Mouse (Mus musculus) small intestine, adult 2 months (tissue): ENCODE results near the gene Olfr618. TPM values are rescaled to one million over a fixed set of nuclear protein-coding genes. Genes with fewer than 3 reads are reported as not detected.

Experiments used
- H3K27ac ChIP-seq: fragments of 200-500 bp; 2 replicates; pipeline ENCODE4 v1.5.1; 2012; ENCODE audit warnings: low read depth, low read length, control low read depth, inconsistent platforms; ENCODE audit not compliant: insufficient read depth
- H3K27me3 ChIP-seq: fragments of 200-500 bp; 2 replicates; pipeline ENCODE4 v1.6.1; 2012; ENCODE audit warnings: mild to moderate bottlenecking, moderate library complexity, low read length, inconsistent platforms; ENCODE audit not compliant: control insufficient read depth, insufficient read depth
- H3K36me3 ChIP-seq: fragments of 200-500 bp; 2 replicates; pipeline ENCODE4 v1.6.1; 2012; ENCODE audit warnings: mild to moderate bottlenecking, low read length, control low read depth, inconsistent platforms; ENCODE audit not compliant: control insufficient read depth, insufficient read depth
- H3K4me1 ChIP-seq: fragments of 200-500 bp; 2 replicates; pipeline ENCODE4 v1.6.1; 2012; ENCODE audit warnings: low read length, inconsistent platforms, mixed read lengths; ENCODE audit not compliant: control insufficient read depth, insufficient read depth, insufficient read length
- H3K4me3 ChIP-seq: fragments of 200-500 bp; 2 replicates; pipeline ENCODE4 v1.5.1; 2012; ENCODE audit warnings: low read depth, mild to moderate bottlenecking, control low read depth, inconsistent platforms, low read length, moderate library complexity
- CTCF ChIP-seq: fragments of 200-500 bp; IDR thresholded peaks from 2 replicates; pipeline ENCODE4 v1.5.1; 2012; ENCODE audit warnings: low read depth, mild to moderate bottlenecking, control low read depth, inconsistent platforms, low read length, moderate library complexity, mixed read lengths; ENCODE audit not compliant: insufficient replicate concordance, insufficient read length; ENCODE audit errors: extremely low read depth
- POLR2A ChIP-seq: fragments of 200-500 bp; IDR thresholded peaks from 2 replicates; pipeline ENCODE4 v1.6.1; 2012; ENCODE audit warnings: low read depth, mild to moderate bottlenecking, control low read depth, inconsistent platforms, low read length, moderate library complexity
- WGBS: fragments of 180-500 bp; shearing (Covaris S2); methylation state at CpG from one replicate; pipeline ENCODE4 v1.1.7; 2018; 5-methylcytosine and 5-hydroxymethylcytosine counted together
- polyA plus RNA-seq: library from polyadenylated mRNA; depleted of rRNA; stranded (reverse); fragments of >200 nt; gene quantifications from 2 replicates; pipeline ENCODE4 v1.2.3, GENCODE M21; 2012; rRNA removed

The Olfr618 gene
- polyA plus RNA-seq, 1 experiment, result not detected

GRCm38 (mm10) chr7:103607425-103607824 is 17.5 kb downstream of the Olfr618 start:
- no peak overlapping the region for H3K27ac ChIP-seq
- 77% methylated on average over 2 of the region's 2 CpGs for WGBS
- no peaks in the 10 kb centered on the region for H3K27me3 ChIP-seq
- no peaks in the 10 kb centered on the region for H3K36me3 ChIP-seq
- TF ChIP-seq POLR2A (no peak), CTCF (no peak)
- H3K4me1 ChIP-seq, result no peaks in the 10 kb centered on the region
- no peak overlapping the region for H3K4me3 ChIP-seq

GRCm38 (mm10) chr7:103612434-103612833 is 22.5 kb downstream of the Olfr618 start, which contains the start of gene Olfr620:
Gene Olfr620, minus strand, starts transcription at chr7:103612534.
- Histone ChIP-seq H3K4me3 (no peak within 1 kb of the TSS), H3K27me3 (no peaks in the 10 kb centered on the region), H3K36me3 (no peaks in the 10 kb centered on the region), H3K27ac (no peak within 1 kb of the TSS), H3K4me1 (no peaks in the 10 kb centered on the region)
- TF ChIP-seq POLR2A, result no peak
- no peak for TF ChIP-seq CTCF
- 75% methylated on average over 2 of the region's 2 CpGs for WGBS

GRCm38 (mm10) chr7:103636795-103637194 is 46.9 kb downstream of the Olfr618 start:
- H3K4me1 ChIP-seq, result no peaks in the 10 kb centered on the region
- no peak overlapping the region for H3K27ac ChIP-seq
- no peak for TF ChIP-seq CTCF
- TF ChIP-seq POLR2A, result no peak
- H3K27me3 ChIP-seq, result no peaks in the 10 kb centered on the region
- no peak overlapping the region for H3K4me3 ChIP-seq
- no peaks in the 10 kb centered on the region for H3K36me3 ChIP-seq

- Histone ChIP-seq H3K4me3 (no peak within 1 kb of the TSS), H3K27me3 (no peaks in the 10 kb centered on the region), H3K4me1 (no peaks in the 10 kb centered on the region), H3K27ac (no peak within 1 kb of the TSS), H3K36me3 (no peaks in the 10 kb centered on the region)
- 74% methylated on average over 1 of the region's 1 CpGs for WGBS
- TF ChIP-seq CTCF (no peak), POLR2A (no peak)
These were observed 52.7 kb downstream of the Olfr618 start, which contains the start of gene Olfr622 for GRCm38 (mm10) chr7:103642602-103643001. Gene Olfr622, minus strand, starts transcription at chr7:103642702.

GRCm38 (mm10) chr7:103644070-103644469 is 54.2 kb downstream of the Olfr618 start:
- Histone ChIP-seq H3K4me1 (no peaks in the 10 kb centered on the region), H3K27me3 (no peaks in the 10 kb centered on the region), H3K27ac (no peak overlapping the region), H3K4me3 (no peak overlapping the region), H3K36me3 (no peaks in the 10 kb centered on the region)
- no peak for TF ChIP-seq POLR2A
- no peak for TF ChIP-seq CTCF
- WGBS, result 30% methylated on average over 4 of the region's 4 CpGs

Other genes starting within 250 kb of the Olfr618 start
- not detected in 2 replicates for gene Olfr600, start 240.4 kb upstream of the Olfr618 start, polyA plus RNA-seq
- not detected in 2 replicates for gene Olfr601, start 227.4 kb upstream of the Olfr618 start, polyA plus RNA-seq
- gene Olfr603, start 203.9 kb upstream of the Olfr618 start, polyA plus RNA-seq, result not detected in 2 replicates
- not detected in 2 replicates for gene Usp17lc, start 175.0 kb upstream of the Olfr618 start, polyA plus RNA-seq
- gene Olfr605, start 144.7 kb upstream of the Olfr618 start, polyA plus RNA-seq, result not detected in 2 replicates
- gene Olfr606, start 141.1 kb upstream of the Olfr618 start, polyA plus RNA-seq, result not detected in 2 replicates
- not detected in 2 replicates for gene Olfr607, start 126.0 kb upstream of the Olfr618 start, polyA plus RNA-seq
- gene Olfr608, start 120.2 kb upstream of the Olfr618 start, polyA plus RNA-seq, result not detected in 2 replicates
- gene Olfr609, start 92.0 kb upstream of the Olfr618 start, polyA plus RNA-seq, result not detected in 2 replicates
- not detected in 2 replicates for gene Olfr610, start 78.0 kb upstream of the Olfr618 start, polyA plus RNA-seq
- not detected in 2 replicates for gene Olfr611, start 69.3 kb upstream of the Olfr618 start, polyA plus RNA-seq
- gene Olfr612, start 47.4 kb upstream of the Olfr618 start, polyA plus RNA-seq, result not detected in 2 replicates
- gene Olfr613, start 42.0 kb upstream of the Olfr618 start, polyA plus RNA-seq, result not detected in 2 replicates
- not detected in 2 replicates for gene Olfr615, start 34.0 kb upstream of the Olfr618 start, polyA plus RNA-seq
- gene Olfr616, start 21.0 kb upstream of the Olfr618 start, polyA plus RNA-seq, result not detected in 2 replicates
- gene Olfr617, start 17.0 kb upstream of the Olfr618 start, polyA plus RNA-seq, result not detected in 2 replicates
- not detected in 2 replicates for gene Olfr619, start 10.5 kb downstream of the Olfr618 start, polyA plus RNA-seq
- gene Olfr620, start 22.4 kb downstream of the Olfr618 start, polyA plus RNA-seq, result not detected in 2 replicates
- not detected in 2 replicates for gene Olfr622, start 52.6 kb downstream of the Olfr618 start, polyA plus RNA-seq
- gene Olfr623, start 73.6 kb downstream of the Olfr618 start, polyA plus RNA-seq, result not detected in 2 replicates
- gene Olfr624, start 81.1 kb downstream of the Olfr618 start, polyA plus RNA-seq, result not detected in 2 replicates
- not detected in 2 replicates for gene Olfr625-ps1, start 92.6 kb downstream of the Olfr618 start, polyA plus RNA-seq
- gene Olfr243, start 124.6 kb downstream of the Olfr618 start, polyA plus RNA-seq, result not detected in 2 replicates
- gene Olfr628, start 140.3 kb downstream of the Olfr618 start, polyA plus RNA-seq, result not detected in 2 replicates
- not detected in 2 replicates for gene Olfr629, start 154.8 kb downstream of the Olfr618 start, polyA plus RNA-seq
- not detected in 2 replicates for gene Olfr630, start 167.2 kb downstream of the Olfr618 start, polyA plus RNA-seq
- gene Olfr69, start 181.5 kb downstream of the Olfr618 start, polyA plus RNA-seq, result not detected in 2 replicates
- gene Olfr68, start 189.6 kb downstream of the Olfr618 start, polyA plus RNA-seq, result not detected in 2 replicates
- not detected in 2 replicates for gene Olfr67, start 201.7 kb downstream of the Olfr618 start, polyA plus RNA-seq
- 7.2 and 8.9 TPM in 2 replicates for gene Hbb-bt, start 223.9 kb downstream of the Olfr618 start, polyA plus RNA-seq
- 59.9 and 74.9 TPM in 2 replicates for gene Hbb-bs, start 238.0 kb downstream of the Olfr618 start, polyA plus RNA-seq